26 mouse cellular contexts compared by ENCODE assay signal in the genomic region with DNA sequence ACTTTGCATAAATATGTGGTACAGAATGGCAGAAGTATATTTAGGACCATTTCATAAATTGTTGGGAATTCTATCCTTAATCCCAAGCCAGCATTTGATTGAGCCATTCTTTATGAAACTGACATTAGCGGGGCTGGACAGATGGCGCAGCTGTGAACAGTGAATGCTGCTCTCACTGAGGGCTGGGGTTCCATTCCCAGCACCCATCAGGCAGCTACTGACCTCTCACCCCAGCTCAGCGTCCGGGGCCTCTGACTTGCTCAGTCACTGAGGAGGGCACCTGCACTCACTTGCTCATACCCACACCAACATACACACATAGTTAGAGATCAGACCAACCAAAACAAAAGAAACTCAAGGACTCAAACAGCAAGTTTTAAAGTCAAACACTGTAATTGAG. TPM values are rescaled to one million over a fixed set of nuclear protein-coding genes. Genes with fewer than 3 reads are reported as not detected.
DNase-seq lines count a peak whose midpoint lies in the region; ATAC-seq and TF ChIP-seq lines count a peak whose summit lies in the region.
"Had no signal": no experiment of that assay in that cellular context is flagged by ENCODE, and none has a peak within 500 bp of the region (broad histone marks: within the 10 kb centered on the region; RNA-seq: fewer than 3 reads in every experiment).

No protein-coding gene starts in this region.

- H3K27ac ChIP-seq in forebrain, embryonic 12.5 days = 0 out of 2 replicates have a peak overlapping the region, but pooled peaks have one; percentile 5
- H3K27ac ChIP-seq in forebrain, embryonic 16.5 days (ENCODE audit: low read length) = no peak overlapping the region; the same call in 1 of the 2 replicates
- H3K27ac ChIP-seq in midbrain, postnatal 0 days (ENCODE audit: low read depth, low read length) = no peak overlapping the region
- H3K27ac ChIP-seq in midbrain, embryonic 15.5 days = no peak overlapping the region
- H3K27ac ChIP-seq: embryonic facial prominence, embryonic 10.5 days; embryonic facial prominence, embryonic 13.5 days; heart, embryonic 15.5 days; hindbrain, postnatal 0 days had no signal

- H3K4me3 ChIP-seq in forebrain, embryonic 12.5 days (replicated peaks) = no peak overlapping the region
- no peak overlapping the region for H3K4me3 ChIP-seq in forebrain, embryonic 16.5 days (replicated peaks; ENCODE audit: low read length)
- H3K4me3 ChIP-seq in megakaryocyte, embryonic 14.5 days (replicated peaks) = peak overlapping the region; percentile 77
- no peak overlapping the region for H3K4me3 ChIP-seq in midbrain, postnatal 0 days (ENCODE audit: low read depth, low read length)
- no peak overlapping the region for H3K4me3 ChIP-seq in midbrain, embryonic 15.5 days
- H3K4me3 ChIP-seq: embryonic facial prominence, embryonic 10.5 days; embryonic facial prominence, embryonic 13.5 days; erythroblast, embryonic 14.5 days; heart, embryonic 12.5 days; heart, embryonic 15.5 days had no signal

- no peak overlapping the region for H3K9ac ChIP-seq in forebrain, embryonic 12.5 days
- no peak overlapping the region for H3K9ac ChIP-seq in forebrain, embryonic 16.5 days (replicated peaks; ENCODE audit: low read depth, low read length)
- no peak overlapping the region for H3K9ac ChIP-seq in midbrain, postnatal 0 days (replicated peaks; ENCODE audit: low read length, poor library complexity, severe bottlenecking)
- H3K9ac ChIP-seq in midbrain, embryonic 15.5 days = no peak overlapping the region
- H3K9ac ChIP-seq: embryonic facial prominence, embryonic 13.5 days; heart, embryonic 12.5 days; heart, embryonic 15.5 days had no signal

- peak; percentile 81 for DNase-seq in heart, adult 11 months
- DNase-seq in heart, adult 18-20 months = no peak
- DNase-seq in midbrain, postnatal 0 days (ENCODE audit: low spot score) = peak; percentile 31
- DNase-seq: adrenal gland, adult 8-10 months; adrenal gland, postnatal 25 days; cerebellum, adult 11-12 months; cerebellum, adult 8-10 months; cerebellum, postnatal 36 days; embryo, embryonic 11 days; gastrocnemius, postnatal 25 days; heart, postnatal 10 days; heart, postnatal 36 days had no signal

- no peak for TF ChIP-seq CTCF in midbrain, postnatal 0 days (IDR thresholded peaks at IDR 0.05)

- H3K27me3 ChIP-seq in forebrain, embryonic 12.5 days = no peaks in the 10 kb centered on the region
- no peaks in the 10 kb centered on the region for H3K27me3 ChIP-seq in forebrain, embryonic 16.5 days (replicated peaks; ENCODE audit: control insufficient read depth, insufficient read depth, low read length)
- no peaks in the 10 kb centered on the region for H3K27me3 ChIP-seq in megakaryocyte, embryonic 14.5 days (replicated peaks)
- H3K27me3 ChIP-seq in midbrain, postnatal 0 days (ENCODE audit: insufficient read depth, low read length) = no peaks in the 10 kb centered on the region
- H3K27me3 ChIP-seq in midbrain, embryonic 15.5 days (replicated peaks) = no peaks in the 10 kb centered on the region
- H3K27me3 ChIP-seq: embryonic facial prominence, embryonic 13.5 days; heart, embryonic 12.5 days; heart, embryonic 15.5 days had no signal

- WGBS in forebrain, embryonic 12.5 days = 48% methylated on average over 4 of the region's 4 CpGs
- WGBS in forebrain, embryonic 16.5 days = 42% methylated on average over 4 of the region's 4 CpGs
- WGBS in midbrain, postnatal 0 days = 42% methylated on average over 4 of the region's 4 CpGs
- whole genome bisulfite sequencing in midbrain, embryonic 15.5 days = 36% methylated on average over 4 of the region's 4 CpGs

- H3K4me2 ChIP-seq in forebrain, embryonic 12.5 days = no peak overlapping the region
- H3K4me2 ChIP-seq in forebrain, embryonic 16.5 days (ENCODE audit: low read length) = no peak overlapping the region
- H3K4me2 ChIP-seq in midbrain, postnatal 0 days (ENCODE audit: low read depth, low read length, poor library complexity, severe bottlenecking) = no peak overlapping the region
- H3K4me2 ChIP-seq in midbrain, embryonic 15.5 days = no peak overlapping the region
- H3K4me2 ChIP-seq: embryonic facial prominence, embryonic 13.5 days; heart, embryonic 12.5 days; heart, embryonic 15.5 days had no signal

- H3K36me3 ChIP-seq in forebrain, embryonic 12.5 days (replicated peaks) = no peaks in the 10 kb centered on the region
- H3K36me3 ChIP-seq in forebrain, embryonic 16.5 days (ENCODE audit: control insufficient read depth, insufficient read depth) = no peaks in the 10 kb centered on the region
- H3K36me3 ChIP-seq in megakaryocyte, embryonic 14.5 days (replicated peaks; ENCODE audit: low read length) = peaks cover 7% of the 10 kb centered on the region
- no peaks in the 10 kb centered on the region for H3K36me3 ChIP-seq in midbrain, postnatal 0 days (ENCODE audit: insufficient read depth, low read length)
- no peaks in the 10 kb centered on the region for H3K36me3 ChIP-seq in midbrain, embryonic 15.5 days (replicated peaks)
- H3K36me3 ChIP-seq: embryonic facial prominence, embryonic 10.5 days; embryonic facial prominence, embryonic 13.5 days; heart, embryonic 12.5 days; heart, embryonic 15.5 days had no signal

- no peaks in the 10 kb centered on the region for H3K9me3 ChIP-seq in forebrain, embryonic 12.5 days
- H3K9me3 ChIP-seq in forebrain, embryonic 16.5 days (ENCODE audit: control insufficient read depth, low read length) = no peaks in the 10 kb centered on the region
- no peaks in the 10 kb centered on the region for H3K9me3 ChIP-seq in megakaryocyte, embryonic 14.5 days
- H3K9me3 ChIP-seq in midbrain, postnatal 0 days (ENCODE audit: low read length) = no peaks in the 10 kb centered on the region
- no peaks in the 10 kb centered on the region for H3K9me3 ChIP-seq in midbrain, embryonic 15.5 days
- H3K9me3 ChIP-seq: embryonic facial prominence, embryonic 10.5 days; embryonic facial prominence, embryonic 13.5 days; heart, embryonic 15.5 days had no signal

- peaks cover 43% of the 10 kb centered on the region for H3K4me1 ChIP-seq in forebrain, embryonic 12.5 days
- peaks cover 21% of the 10 kb centered on the region for H3K4me1 ChIP-seq in forebrain, embryonic 16.5 days (replicated peaks; ENCODE audit: control insufficient read depth, insufficient read depth, low read length)
- H3K4me1 ChIP-seq in megakaryocyte, embryonic 14.5 days = peaks cover 87% of the 10 kb centered on the region
- no peaks in the 10 kb centered on the region; the same call in 1 of the 2 replicates for H3K4me1 ChIP-seq in midbrain, postnatal 0 days (ENCODE audit: insufficient read depth, low read length)
- peaks cover 25% of the 10 kb centered on the region for H3K4me1 ChIP-seq in midbrain, embryonic 15.5 days

- no peak for ATAC-seq in forebrain, embryonic 12.5 days (ENCODE audit: low FRiP score)
- no peak for ATAC-seq in forebrain, embryonic 16.5 days
- ATAC-seq in megakaryocyte, adult 5-6 weeks (ENCODE audit: poor library complexity, severe bottlenecking) = no peak
- ATAC-seq in midbrain, postnatal 0 days (ENCODE audit: low FRiP score) = no peak
- no peak for ATAC-seq in midbrain, embryonic 15.5 days (replicated peaks)
- ATAC-seq: activated CD4-positive, CD25-positive, alpha-beta regulatory T cell, adult 4 months; hindbrain, postnatal 0 days; inflammation-experienced regulatory T-cells, adult 6 months; intestine, embryonic 16.5 days had no signal

RNA-seq across cellular contexts. Expression of a gene that starts 24.9 kb away (rescaled TPM):
- polyA plus RNA-seq in forebrain, embryonic 12.5 days (2016; fragmentation: Nextera tagmentation; extraction: Ambion mirVana) = 17.7 and 19.1 TPM in 2 replicates
- 24.9 and 25.8 TPM in 2 replicates for polyA plus RNA-seq in forebrain, embryonic 16.5 days (2015; fragmentation: Nextera tagmentation; extraction: Ambion mirVana)
- 10 to 100 TPM; 27.4 to 31.0 TPM for total RNA-seq in heart, adult 18-20 months (2021)
- 3.6 and 10.3 TPM in 2 replicates for polyA plus RNA-seq in megakaryocyte, embryonic 14.5 days (2012; ENCODE audit: insufficient read depth, low replicate concordance)
- total RNA-seq in megakaryocyte, adult 5-6 weeks (2015) = 25.6 and 30.7 TPM in 2 replicates
- total RNA-seq in megakaryocyte, adult 5-6 weeks (2017) = 21.5 and 31.8 TPM in 2 replicates
- total RNA-seq in midbrain, postnatal 0 days (2014; rRNA removed) = 29.5 and 30.7 TPM in 2 replicates
- polyA plus RNA-seq in midbrain, postnatal 0 days (2015; fragmentation: Nextera tagmentation; extraction: Ambion mirVana) = 8.5 and 10.5 TPM in 2 replicates
- 17.3 and 17.9 TPM in 2 replicates for polyA plus RNA-seq in midbrain, embryonic 15.5 days (2015; fragmentation: Nextera tagmentation; extraction: Ambion mirVana)

Comparison
In these comparisons a context has a peak if more than half of its experiments do, and no peak if none do; other contexts are left out.
1. DNase-seq: peak in heart, adult 11 months (single experiment) and midbrain, postnatal 0 days (single experiment); none in heart, adult 18-20 months (0 of 2).